Mouse (Mus musculus): ENCODE data around the gene Kcnc2.
"Not testable (repeated sequence)": the region's sequence is repeated elsewhere in the genome, so short reads cannot be mapped to it uniquely, and the experiment has no call there.

The Kcnc2 gene

DNA sequence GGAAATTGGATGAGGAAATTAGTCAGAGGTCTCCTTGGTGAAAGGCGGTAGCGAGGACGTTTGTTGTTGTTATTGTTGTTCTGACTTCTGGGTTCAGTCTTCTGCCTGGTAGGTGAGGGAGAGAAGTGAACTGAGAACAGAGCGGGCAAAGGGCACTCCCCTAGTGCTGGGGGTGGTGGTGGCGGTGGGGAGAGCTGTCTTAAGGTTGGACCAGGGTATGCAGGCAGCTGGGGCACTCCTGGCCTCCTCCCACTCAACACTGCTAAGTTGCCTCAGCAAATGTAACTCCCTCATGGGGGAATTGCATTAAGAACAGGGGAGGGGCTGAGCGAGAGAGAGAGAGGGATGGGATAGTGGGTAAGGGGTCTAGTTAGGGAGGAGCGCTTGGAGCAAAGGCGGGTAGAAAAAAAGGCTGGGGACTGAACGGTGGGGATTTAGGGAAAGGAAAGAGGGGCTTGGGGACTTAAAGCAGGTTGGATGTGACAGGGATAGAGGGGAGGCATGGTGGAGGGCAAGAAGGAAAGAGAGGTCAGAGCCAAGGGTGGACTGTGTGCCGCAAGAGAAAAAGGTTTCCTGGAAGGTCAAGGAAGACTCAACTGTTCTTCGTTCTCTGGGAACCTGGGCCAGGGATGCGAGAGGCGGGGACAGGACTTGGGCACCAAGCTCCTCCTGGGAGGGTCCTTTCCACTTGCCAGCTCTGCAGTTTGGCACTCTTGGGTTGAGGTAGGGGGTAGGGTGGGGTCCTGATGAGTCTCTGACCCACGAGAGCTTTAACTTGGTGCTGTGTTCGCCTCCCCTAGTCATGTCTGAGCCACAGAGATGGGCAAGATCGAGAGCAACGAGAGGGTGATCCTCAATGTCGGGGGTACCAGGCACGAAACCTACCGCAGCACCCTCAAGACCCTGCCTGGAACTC lies at the start of gene Kcnc2:
Gene Kcnc2 (plus strand): TSS at position 235 of the 916 bp plus-strand sequence.
- peak in 1 of 2 experiments; percentile 27 for DNase-seq (ENCODE audit: inconsistent age in 2 of 2, low spot score in 1 of 2)

DNA sequence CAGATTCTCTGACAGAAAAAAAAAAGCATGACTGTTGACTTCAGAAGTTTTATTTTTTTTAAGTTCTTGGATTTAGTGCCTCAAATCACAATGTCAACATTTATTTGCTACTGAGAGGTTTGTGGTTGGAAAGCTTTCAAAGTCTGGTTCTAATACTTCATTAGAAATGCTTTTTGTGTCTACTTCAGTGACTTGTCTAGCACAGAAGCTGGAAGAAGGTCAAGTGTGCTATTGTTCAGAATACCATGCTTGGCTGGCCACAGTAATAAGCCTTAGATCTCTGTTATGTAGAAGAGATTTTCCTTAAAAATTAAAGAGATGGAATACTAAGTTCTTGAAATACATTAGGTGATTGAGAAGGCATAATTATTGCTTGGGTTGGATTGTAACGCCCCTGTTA lies 43.8 kb upstream of the Kcnc2 start:
- no peak for DNase-seq (ENCODE audit: inconsistent age in 2 of 2, low spot score in 1 of 2)

DNA sequence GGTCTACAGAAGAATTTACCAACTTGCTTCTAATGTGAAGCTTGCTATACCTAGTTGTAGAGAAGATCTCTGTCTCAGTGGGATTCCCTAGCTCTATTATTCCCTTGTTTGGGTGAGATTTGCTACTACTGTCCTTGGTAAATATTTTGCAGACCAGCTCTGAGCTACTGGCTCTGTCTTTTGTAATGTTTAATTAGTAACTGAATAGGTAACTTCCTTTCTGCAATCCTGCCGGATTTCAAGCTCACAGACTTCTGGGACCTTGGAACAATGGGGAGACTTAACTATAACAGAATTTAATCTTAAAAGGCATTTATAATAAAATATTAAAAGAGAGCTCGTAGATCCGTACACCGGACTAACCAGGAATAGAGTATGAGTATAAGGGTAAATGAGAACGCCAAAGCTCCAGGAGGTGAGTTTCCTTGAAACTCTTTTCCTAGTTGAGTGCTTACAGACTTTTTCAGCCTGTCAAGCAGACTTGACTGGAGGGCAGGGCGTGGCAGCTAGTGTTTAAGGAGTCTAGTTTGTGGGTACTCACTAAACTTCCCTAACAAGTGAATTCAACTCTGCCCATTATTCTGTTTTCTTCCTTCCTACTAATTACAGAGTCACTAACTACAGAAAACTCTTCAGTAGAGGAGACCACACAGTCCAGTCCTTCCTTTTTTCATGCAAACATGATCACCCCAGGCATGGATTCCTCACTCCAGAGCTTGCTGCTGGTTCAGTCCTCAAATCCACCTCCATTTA lies 41.7 kb upstream of the Kcnc2 start:
- not testable (repeated sequence) for DNase-seq (ENCODE audit: inconsistent age in 2 of 2, low spot score in 1 of 2)

DNA sequence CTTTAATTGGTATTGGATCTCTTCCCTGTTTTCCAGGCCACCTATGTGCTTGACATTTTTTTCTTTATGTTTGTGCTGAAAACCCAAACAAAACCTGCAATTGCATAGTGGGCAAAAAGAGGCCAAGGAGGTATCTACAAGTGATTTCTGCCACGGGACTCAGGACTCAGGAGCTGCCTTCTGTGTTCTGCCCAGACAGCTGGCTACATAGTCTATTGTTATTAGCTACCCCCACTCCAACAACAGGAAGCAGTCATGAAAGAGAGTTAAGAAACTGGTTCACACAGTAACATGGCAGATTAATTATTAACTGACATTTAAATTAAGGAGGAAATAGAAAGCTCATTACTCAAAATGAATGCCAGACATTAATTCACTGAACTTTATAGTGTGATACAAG lies 38.2 kb upstream of the Kcnc2 start:
- not testable (repeated sequence) for DNase-seq (ENCODE audit: inconsistent age in 2 of 2, low spot score in 1 of 2)

DNA sequence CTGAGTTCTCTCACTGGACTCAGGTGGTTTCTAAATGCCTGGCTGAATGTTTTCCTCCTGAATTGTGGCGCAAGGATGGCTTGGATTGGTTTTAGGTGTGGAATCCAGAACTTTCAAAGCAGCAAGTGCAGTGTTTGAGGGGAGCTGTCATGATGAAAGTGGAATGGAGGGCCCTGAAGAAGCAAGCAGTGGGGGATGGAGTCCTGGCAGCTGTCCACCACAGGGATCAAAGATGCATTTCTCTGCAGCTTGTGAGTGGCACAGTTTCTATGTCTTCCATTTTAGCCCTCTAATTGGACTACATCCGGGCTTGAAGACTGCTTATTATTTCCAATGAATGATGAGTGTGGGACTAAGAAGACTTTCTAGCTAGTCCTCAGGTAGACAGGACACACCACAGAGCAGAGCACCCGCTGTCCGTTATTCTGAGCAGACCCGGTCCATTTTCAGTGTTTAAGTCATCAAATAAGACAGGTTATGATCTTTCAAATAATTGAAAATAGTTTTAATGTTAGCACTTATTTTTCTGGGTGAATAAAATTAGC lies 35.5 kb upstream of the Kcnc2 start:
- not testable (repeated sequence) for DNase-seq (ENCODE audit: inconsistent age in 2 of 2, low spot score in 1 of 2)

DNA sequence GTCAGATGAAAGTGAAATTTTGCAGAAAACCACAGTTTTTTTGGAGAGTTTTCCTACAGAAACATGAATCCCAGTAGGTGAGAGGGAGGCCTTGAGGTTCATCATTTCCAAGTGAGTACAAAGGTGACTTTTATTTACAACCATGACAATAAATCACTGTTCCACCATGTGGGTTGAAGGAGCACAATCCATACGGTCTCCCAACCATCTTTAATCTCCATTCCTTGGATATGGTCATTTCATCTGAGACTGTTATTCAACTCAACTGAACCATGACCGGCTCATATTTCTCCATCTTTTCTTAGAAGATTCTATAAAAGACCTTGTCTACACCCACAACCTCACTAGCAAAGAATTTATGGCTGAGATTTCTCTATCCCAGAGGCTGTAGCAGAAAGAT lies 22.6 kb upstream of the Kcnc2 start:
- DNase-seq (ENCODE audit: inconsistent age in 2 of 2, low spot score in 1 of 2) = no peak

DNA sequence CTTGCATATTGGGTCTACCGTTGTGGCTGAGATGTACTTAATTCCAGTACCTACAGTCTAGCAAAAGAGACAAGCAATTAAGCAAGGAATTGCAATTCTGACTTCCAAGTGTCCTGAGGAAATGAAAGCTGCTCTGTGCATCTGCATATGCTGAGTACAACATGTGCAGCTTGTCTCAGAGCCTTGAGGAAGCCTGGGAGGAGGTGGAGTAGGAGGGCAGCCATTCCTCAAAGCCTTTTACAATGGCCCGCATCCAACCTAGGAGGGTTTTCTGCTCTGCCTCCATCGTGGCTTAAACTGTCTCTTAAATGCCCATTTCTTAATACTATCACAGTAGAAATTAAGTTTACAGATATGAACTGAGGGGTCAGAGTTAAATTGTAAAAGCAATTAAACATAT lies 7.5 kb upstream of the Kcnc2 start:
- no peak for DNase-seq (ENCODE audit: inconsistent age in 2 of 2, low spot score in 1 of 2)

DNA sequence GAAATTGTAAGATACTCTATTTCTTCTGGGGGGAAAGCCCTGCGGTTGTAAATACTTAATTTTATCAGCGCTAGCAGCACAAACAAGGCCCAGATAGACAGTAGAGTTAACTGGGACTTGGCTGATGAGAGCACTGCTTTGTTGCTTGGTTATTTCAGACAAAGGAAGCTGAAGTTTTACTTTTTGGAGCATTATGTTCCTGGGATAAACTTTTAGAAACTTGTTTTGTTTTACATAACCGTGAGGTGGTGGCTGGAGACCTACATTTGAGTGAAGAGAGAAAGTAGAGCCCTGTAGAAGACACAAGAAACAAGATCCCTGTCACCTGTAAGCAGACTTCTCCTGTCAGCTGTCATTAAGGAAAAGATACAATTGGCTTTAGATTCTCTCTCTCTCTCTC lies 1.4 kb upstream of the Kcnc2 start:
- DNase-seq (ENCODE audit: inconsistent age in 2 of 2, low spot score in 1 of 2) = no peak

DNA sequence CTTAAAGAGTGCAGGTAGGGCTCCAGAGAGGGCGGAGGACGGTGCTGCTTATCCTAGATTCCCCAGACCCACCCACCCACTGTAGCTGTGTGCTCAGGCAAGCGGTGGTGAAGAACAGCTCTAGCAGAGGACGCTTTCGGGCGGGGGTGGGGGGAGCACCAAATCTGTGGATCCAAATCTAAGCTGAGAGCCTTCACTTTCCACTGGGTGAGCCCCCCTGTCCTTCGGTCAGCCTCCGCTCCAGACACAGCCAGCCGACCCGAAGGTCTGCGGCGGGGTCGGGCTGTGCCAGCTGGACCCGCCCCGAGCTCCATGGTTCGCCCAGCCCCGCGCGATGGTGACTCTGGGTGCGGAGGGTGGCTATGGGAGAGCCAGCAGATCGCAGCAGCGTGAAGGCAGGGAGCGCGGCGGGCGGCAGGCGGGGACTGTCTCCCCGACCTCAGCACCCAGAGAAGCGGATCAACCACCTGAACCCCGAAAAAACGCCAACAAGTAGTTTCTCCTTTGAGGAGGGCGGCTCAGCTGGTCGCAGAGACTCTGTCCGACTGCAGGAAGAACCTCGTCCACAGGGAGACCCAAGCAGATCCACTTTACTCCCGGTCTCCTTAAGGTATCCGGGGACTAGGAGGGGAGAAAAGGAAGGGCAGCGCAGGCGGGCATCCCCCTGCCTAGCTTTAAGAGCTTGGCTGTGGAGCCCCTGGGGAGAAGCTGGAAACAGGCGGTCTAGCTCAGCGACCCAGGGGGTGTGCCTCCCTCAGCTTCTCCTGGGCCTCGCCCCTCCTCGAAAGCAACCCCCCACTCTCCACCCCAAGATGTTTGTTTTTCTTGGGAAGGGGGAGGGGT lies 761 bp upstream of the Kcnc2 start:
- peak; percentile 5 to 43 for DNase-seq (ENCODE audit: inconsistent age in 2 of 2, low spot score in 1 of 2)

DNA sequence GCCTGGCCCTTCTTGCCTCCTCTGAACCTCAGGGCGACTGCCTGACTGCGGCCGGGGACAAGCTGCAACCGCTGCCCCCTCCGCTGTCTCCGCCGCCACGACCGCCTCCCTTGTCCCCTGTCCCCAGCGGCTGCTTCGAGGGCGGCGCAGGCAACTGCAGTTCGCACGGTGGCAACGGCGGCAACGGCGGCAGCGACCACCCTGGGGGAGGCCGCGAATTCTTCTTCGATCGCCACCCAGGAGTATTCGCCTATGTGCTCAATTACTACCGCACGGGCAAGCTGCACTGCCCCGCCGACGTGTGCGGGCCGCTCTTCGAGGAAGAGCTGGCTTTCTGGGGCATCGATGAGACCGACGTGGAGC lies 863 bp downstream of the Kcnc2 start:
- DNase-seq (ENCODE audit: inconsistent age in 2 of 2, low spot score in 1 of 2) = no peak

DNA sequence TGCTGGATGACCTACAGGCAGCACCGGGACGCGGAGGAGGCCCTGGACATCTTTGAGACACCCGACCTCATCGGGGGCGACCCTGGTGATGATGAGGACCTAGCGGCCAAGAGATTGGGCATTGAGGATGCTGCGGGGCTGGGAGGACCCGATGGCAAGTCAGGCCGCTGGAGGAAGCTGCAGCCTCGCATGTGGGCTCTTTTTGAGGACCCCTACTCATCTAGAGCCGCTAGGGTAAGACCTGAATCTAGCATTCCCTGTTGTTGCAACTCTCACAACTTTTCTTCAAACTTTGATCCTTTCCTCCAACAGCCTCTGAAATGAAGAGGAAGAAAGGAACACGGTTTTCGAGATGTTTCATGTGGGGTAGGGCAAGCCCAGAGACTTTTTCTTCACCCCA lies 1.2 kb downstream of the Kcnc2 start:
- peak in 1 of 2 experiments; percentile 15 for DNase-seq (ENCODE audit: inconsistent age in 2 of 2, low spot score in 1 of 2)

DNA sequence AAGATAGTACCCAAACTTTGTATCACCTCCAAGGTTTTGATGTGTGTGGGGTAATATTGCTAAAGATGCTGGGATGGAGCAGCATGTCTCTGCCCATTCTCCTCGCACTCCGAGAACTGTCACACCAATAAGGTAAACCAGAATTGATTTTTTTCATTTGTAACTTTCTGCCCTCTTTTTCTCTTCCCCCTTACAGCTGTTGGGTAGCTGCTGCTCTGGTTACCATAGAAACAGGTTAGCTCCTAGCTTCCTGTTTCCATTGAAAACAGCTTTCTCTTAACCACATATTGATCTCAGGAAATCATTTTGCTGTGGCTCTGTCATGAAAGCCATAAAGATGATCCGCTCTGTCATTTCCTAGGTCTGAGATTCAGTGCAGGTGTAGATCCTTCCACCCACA lies 7.1 kb downstream of the Kcnc2 start:
- no peak for DNase-seq (ENCODE audit: inconsistent age in 2 of 2, low spot score in 1 of 2)

DNA sequence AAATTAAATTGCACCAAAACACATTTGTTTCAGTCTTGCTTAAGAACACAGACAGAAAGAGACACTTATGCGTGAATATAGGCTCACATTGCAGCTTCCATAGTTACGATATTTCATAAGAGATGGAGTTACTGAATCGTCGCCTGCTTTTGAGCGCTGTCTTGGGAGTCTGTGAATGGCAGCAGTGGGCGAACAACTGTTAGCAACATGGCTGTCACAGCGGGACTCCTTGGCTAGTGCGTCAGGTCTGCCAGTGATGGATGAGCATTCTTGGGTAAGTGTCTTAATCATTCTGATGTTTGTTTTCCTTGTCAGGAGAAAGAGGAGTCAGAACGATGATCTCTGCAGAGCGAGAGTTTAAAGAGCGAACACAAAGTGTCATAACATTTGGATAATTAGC lies 44.2 kb downstream of the Kcnc2 start:
- no peak for DNase-seq (ENCODE audit: inconsistent age in 2 of 2, low spot score in 1 of 2)

DNA sequence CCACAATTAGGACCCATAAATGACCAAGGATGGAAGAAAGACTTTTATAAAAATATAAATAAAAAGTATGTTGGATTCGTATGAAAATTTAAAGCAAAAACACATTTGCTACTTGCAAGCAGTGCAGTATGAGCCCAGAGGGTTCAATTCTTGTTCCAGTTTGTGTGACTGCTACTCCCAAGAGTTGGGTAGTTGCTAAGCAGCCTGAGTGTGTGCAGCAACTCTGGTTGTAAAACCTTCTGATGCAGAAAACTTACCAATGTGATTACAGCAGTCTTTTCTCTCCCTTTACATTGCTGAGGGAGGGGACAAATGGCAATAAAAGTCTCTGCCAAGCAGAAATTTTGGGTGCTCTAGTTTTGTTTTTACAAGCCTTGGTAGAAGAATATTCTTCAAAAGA lies 46.9 kb downstream of the Kcnc2 start:
- DNase-seq (ENCODE audit: inconsistent age in 2 of 2, low spot score in 1 of 2) = peak in 1 of 2 experiments; percentile 9

DNA sequence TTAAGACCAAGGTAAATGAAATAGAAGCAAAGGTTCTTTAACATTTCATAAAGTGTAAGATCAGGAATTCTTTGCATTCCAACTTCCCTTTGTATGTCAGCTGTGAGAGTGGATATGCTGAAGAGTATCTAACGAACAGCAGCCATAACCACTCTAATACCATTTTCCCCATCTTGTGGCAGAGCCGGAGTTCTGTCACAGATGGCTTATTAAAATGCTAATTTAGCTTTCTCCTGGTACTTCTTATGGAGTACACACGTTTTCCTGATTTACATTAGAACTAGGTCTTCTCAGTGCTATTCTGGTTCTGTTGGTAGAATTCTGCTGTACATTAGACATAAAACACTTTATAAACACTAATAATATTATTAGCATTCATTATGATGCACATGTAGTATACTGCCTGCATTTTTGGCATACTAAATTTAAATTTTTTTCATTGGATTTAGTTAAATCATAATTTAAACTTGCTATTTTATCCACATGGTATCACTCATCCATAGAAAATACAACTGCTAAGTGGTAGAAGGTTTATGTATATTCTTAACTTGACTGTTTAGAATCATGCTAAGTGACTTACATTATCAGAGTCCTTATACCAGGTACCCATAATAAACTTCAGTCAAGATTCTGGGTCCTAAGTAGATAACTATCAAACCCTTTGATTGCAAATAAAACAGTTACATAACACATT lies 86.9 kb downstream of the Kcnc2 start:
- no peak for DNase-seq (ENCODE audit: inconsistent age in 2 of 2, low spot score in 1 of 2)

DNA sequence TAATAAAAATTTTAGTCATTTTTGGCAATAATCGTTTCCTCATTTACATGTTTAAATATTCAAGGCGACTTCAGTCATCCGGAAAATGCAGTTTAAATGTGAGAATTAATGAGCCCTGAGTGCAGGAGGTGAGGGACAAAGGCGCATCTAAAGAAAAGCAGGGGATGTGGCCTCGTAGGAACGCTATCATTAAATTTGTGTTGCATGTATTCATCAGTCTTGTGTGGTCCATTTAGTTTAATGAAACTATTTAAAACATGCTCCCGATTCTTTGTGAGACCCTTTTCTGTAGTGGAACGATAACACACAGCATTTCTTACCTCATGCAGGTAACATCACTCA lies 87.4 kb downstream of the Kcnc2 start:
- DNase-seq (ENCODE audit: inconsistent age in 2 of 2, low spot score in 1 of 2) = no peak

DNA sequence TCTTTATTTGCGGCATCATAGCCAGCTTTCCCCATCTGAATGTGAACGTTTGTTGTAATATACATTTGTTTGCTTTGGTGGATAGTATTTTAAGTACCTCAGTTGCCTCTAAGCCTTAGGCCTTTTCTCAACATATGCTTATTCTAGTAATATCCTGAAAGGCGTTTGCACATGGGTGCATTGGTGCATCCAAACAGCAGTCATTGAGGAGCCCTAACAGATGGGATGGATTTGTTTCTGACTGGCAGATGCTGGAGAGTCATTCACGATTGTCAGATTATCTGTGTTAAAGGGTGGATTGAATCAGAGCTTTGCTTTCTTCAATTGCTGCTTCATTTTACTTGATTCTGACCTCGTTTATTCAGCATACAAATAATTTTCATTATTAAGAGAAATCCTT lies 89.8 kb downstream of the Kcnc2 start:
- DNase-seq (ENCODE audit: inconsistent age in 2 of 2, low spot score in 1 of 2) = no peak

DNA sequence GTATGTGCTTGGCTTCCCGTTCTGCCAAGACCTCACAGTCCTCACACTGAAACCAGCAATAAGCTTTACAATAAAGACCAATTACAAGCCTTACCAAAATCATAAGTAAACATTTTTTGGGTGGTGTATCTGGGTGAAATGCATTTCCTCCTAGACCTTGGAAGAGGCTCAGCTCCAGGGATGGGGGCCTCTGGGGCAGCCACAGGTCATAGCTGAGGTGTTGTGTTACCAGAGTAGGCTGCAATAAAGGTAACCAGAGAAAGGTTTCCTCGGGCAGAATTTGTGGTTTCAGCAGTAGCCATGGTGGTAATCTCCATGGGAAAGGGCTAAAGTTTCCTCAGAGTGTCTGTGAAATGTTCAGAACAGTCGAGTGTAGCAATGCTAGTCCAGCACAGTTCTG lies 97.4 kb downstream of the Kcnc2 start:
- no peak for DNase-seq (ENCODE audit: inconsistent age in 2 of 2, low spot score in 1 of 2)

DNA sequence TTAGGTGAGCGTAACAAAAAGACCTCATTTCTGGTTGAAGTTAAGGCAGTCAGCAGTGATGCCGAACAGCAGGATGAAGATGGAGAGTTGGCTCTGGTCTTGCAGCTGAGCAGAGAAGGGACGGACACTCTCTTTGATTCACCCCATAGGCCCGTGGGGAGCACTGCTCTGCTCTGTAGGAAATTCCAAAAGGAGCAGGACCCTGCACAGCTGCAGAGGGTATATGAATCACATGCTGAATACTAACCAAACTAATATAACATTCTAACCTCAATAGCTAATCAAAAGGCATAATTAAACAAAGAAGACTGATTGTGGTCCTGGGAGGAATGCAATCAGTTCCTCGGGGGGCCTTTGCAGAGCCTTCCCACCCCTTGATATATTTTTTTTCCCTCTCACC lies 106.2 kb downstream of the Kcnc2 start:
- no peak for DNase-seq (ENCODE audit: inconsistent age in 2 of 2, low spot score in 1 of 2)

DNA sequence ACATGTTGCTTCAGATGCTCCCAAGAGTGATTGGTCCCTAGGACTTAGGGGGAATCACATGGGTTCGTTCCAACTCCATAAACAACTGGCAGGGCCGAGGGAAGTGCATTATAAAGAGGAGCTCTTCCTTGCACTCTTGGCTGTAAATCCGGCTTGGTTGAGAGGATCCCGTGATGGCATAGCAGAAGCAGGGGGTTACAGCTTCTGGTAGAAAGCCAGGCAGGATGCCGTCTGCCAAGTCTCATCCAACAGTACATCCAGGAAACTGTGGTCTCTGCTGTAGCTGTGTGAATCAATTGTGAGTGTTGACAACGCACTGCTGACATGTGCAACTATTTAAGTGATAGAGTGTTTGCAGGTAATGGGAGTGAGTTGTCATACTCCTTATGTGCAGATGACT lies 107.5 kb downstream of the Kcnc2 start:
- no peak for DNase-seq (ENCODE audit: inconsistent age in 2 of 2, low spot score in 1 of 2)

DNA sequence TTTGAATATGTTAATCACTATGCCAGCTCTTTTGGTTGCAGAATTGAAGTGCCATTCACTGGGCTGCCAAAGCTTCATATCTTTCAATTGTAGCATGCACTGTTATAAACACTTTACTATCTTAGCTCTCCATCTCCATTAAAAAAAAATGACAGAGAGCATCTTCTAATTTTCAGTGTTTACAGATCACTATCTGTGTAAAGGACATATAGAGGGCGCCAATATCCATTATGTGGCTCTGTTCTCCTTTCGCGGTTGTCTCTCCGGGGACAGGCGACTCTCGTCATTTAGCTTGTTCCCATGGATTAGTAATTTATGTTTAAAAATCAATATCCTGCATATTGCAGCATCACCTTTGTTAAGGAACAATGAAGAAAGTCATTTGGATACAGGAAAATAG lies 109.7 kb downstream of the Kcnc2 start:
- DNase-seq (ENCODE audit: inconsistent age in 2 of 2, low spot score in 1 of 2) = no peak

Data from adrenal gland, adult (tissue).